Mouse (Mus musculus) myocyte (in vitro differentiated cells): Measurements from ENCODE around the gene Wdr27.

ENCODE experiments used
- E2F4 ChIP-seq: IDR thresholded peaks from one replicate; pipeline ENCODE4 v1.6.1; 2011; ENCODE audit warnings: mild to moderate bottlenecking, control low read depth, moderate library complexity; ENCODE audit not compliant: insufficient read depth
- MAX ChIP-seq: IDR thresholded peaks from one replicate; pipeline ENCODE4 v1.6.1; 2011; ENCODE audit warnings: low read depth, mild to moderate bottlenecking, control low read depth
- MYOD1 ChIP-seq, 3 experiments: IDR thresholded peaks; one replicate each; pipeline ENCODE4 v1.6.1; 2011; ENCODE audit warnings: control low read depth in 2 of 3, low read depth in 2 of 3, mild to moderate bottlenecking in 2 of 3, moderate library complexity in 1 of 3; ENCODE audit not compliant: insufficient read length in 2 of 3, control insufficient read depth in 1 of 3
- MYOG ChIP-seq, 3 experiments: IDR thresholded peaks; one replicate each; pipeline ENCODE4 v1.6.1; 2011; ENCODE audit warnings: control low read depth in 2 of 3, low read depth in 2 of 3, mild to moderate bottlenecking in 2 of 3; ENCODE audit not compliant: insufficient read length in 2 of 3, control insufficient read depth in 1 of 3, insufficient read depth in 1 of 3
- POLR2A ChIP-seq: IDR thresholded peaks from one replicate; pipeline ENCODE4 v1.6.1; 2011; ENCODE audit warnings: low read depth, mild to moderate bottlenecking, control low read depth, moderate library complexity; ENCODE audit not compliant: insufficient read length
- POLR2AphosphoS2 ChIP-seq: IDR thresholded peaks from one replicate; pipeline ENCODE4 v1.6.1; 2011; ENCODE audit warnings: low read depth, control low read depth; ENCODE audit not compliant: insufficient read length
- REST ChIP-seq: IDR thresholded peaks from one replicate; pipeline ENCODE4 v1.6.1; 2011; ENCODE audit warnings: mild to moderate bottlenecking, control low read depth, moderate library complexity; ENCODE audit not compliant: insufficient read depth, insufficient read length
- SRF ChIP-seq: IDR thresholded peaks from one replicate; pipeline ENCODE4 v1.6.1; 2011; ENCODE audit warnings: low read depth; ENCODE audit not compliant: control insufficient read depth, insufficient read length
- TCF12 ChIP-seq: IDR thresholded peaks from one replicate; pipeline ENCODE4 v1.6.1; 2011; ENCODE audit warnings: mild to moderate bottlenecking, control low read depth; ENCODE audit not compliant: poor library complexity, insufficient read depth, severe bottlenecking
- TCF3 ChIP-seq: IDR thresholded peaks from one replicate; pipeline ENCODE4 v1.6.1; 2011; ENCODE audit warnings: low read depth, control low read depth; ENCODE audit not compliant: insufficient read length
- USF1 ChIP-seq: IDR thresholded peaks from one replicate; pipeline ENCODE4 v1.6.1; 2011; ENCODE audit warnings: low read depth, mild to moderate bottlenecking, control low read depth, moderate library complexity

DNA sequence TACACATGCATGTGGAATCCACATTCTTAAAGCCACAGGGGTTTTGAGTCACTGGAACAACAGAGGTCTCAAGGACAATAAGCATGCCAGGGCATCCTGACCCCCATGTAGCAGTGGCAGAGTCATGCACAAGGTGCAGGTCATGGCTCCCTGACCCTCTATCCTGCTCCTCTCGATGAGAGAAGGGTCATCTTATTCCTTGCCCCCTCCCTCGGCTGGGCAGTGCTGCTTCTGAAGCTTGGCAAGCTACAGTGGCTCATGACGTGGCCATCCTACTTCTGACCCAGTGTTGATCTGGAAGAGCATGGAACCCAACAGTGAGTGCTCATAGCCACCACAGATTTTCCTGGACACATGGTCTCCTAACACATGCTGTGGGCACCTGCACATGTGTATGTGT lies 126.9 kb downstream of the Wdr27 start:
- TF ChIP-seq POLR2A (no peak), MAX (no peak), POLR2AphosphoS2 (no peak), E2F4 (no peak), MYOG (IDR thresholded peaks at IDR 0.05; ENCODE audit: control insufficient read depth in 1 of 3, insufficient read depth in 1 of 3, insufficient read length in 2 of 3, low read depth in 2 of 3) (no peak), MYOD1 (IDR thresholded peaks at IDR 0.05; ENCODE audit: control insufficient read depth in 1 of 3, insufficient read length in 2 of 3, low read depth in 2 of 3) (no peak), USF1 (no peak), SRF (no peak), TCF3 (no peak), REST (no peak), TCF12 (no peak)
